Mouse (Mus musculus) R1 (cell line): ENCODE measurements around the gene Pcnp.

Source experiments
- DNase-seq: peaks from one replicate; pipeline ENCODE4 v3.0.0-alpha.2; 2018; ENCODE audit warnings: low read depth, low spot score

The Pcnp gene

DNA sequence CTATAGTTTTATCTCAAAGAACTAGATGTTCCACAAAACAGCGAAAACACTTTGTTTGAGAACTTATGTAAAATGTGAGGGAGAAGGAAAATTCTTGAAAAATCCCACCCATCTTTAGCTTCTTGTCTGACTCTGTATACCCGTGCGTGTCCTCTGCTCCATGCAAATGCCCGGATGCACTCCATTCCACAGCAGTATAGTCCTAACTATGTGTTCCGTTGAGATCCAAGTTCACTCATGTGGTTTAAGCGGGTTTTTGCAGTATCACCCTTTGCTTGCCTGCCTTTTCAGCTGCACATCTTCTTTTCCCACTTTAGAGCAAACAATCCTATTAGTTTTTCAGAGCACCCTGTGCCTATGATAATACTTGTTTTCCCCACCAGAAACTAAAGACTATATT lies 7.0 kb upstream of the Pcnp start:
- DNase-seq, result peak; percentile 54

DNA sequence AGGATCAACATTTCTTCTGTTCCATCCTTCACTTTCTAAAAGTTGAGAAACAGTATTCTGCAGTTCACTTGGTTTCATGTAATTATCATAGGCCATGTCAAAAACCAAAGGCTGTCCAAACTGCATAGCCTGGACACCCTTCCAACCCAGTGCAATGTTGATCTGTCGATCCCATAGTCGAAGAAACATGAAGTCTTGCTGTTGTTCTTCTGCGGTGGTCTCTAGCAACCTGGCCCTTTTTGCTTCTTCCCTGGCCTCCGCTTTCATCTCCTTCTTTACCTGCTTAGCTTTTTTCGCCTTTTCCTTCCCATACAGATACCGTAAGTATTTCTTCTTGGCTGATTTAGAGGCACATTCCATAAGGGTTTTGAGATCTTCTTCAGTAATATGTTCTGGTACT lies 5.0 kb upstream of the Pcnp start:
- no peak for DNase-seq

DNA sequence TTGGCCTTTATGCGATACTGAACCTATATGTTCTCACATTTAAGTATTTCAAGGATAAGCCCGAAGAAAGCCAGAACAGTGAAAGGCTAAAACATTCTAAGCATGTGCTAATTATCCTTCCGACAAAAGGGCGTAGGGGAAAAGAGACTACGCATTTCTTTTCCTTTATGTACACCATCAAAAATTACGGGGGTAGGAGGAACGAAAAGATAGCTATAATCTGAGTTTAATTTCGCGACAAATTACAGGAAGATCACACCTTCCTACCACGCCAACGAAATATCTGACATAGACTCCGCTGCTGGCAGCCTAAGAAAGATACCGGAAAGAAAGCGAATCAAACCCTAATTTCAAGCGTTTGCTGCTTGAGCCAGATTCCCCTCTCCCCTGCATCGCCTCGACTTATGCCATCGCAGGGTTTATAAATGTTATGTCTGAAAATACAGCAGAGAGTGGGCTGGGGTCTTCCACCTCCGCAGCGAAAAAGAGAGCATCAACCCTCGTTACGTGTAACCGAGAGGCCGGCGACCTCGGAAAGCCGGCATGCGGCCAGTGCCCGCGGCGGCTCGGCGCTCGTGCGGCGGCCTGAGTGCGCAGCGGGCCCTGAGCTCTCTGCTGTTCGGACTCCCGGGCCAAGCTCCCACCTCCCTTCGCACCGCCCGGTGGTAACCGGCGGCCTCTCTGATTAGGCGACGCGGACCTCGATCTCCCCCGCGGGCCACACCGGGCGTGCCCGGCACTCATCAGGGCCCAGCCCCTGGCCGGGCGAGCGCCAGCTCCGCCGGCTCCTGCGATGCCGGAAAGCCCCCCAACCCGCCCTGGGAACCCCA lies 602 bp downstream of the Pcnp start:
- DNase-seq, result peak; percentile 50

DNA sequence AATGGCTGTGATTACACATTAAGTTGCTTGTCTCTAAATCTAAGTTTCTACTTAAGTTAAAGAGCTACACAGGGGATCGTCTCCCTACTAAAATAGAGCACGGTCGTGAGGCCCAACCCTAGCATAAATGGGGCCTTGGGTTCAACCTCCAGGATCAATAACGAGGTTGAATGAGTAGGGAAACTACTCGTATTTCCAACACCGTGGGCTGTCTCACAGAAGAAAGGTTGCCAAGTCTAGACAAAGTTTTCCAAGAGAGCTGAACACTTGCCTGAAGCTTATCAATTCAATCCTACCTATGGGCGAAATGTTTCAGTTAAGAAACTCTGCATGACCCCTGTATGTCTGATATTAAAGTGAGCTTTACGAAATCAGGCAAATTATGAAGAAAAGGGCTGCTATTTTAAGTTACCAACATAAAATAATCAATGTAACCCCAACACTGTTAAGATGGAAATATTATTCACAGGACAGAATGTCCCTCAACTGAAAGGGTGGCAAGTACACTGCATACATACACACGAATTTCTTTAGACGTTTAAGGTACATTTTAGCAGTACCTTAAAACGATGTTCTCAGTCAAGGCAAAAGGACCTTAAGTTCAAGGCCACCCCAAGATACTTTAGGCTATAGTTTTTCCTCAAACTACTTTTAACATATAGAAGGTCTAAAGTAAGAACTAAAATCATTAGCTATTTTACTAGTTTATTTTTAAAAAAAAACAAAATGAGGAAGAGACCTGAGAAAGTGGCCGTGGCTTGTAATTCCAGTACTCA lies 1.5 kb downstream of the Pcnp start:
- DNase-seq, result no peak

DNA sequence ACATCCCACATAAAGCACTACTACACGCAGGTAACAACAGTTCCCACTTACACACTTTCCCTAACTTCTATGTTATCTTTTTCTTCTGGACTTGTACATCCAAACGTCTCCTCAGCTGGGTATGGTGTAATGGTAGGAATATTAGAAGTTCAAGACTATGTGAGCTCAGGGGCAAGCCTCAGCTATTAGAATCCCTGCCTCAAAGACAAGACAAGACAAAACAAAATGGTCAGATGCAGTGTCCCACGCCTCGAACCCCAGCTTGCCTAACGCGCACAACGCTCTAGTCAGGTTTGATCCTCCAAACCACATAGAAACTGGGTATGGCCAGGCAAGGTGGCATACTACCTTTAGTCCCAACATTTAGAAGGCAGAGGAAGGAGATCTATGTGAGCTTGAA lies 9.9 kb downstream of the Pcnp start:
- no peak for DNase-seq

DNA sequence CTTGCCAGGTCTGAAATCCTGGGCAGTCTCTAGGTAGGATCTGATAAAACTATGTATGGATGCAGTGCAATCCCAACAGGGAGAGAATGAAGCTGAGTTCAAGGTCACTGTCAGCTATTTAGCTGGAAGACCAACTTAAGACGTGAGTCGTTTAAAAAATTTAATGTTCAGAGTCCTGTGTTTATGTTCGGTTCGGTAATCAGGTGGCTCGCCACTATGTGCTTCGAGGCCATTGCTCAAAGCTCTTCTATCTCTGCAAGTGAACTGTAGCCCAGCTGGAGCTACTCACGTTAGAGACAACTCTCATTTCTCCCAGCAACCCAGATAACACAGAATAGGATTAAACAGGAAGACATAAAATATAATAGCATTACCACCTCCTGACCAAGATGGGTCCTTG lies 15.5 kb downstream of the Pcnp start:
- peak; percentile 10 for DNase-seq

DNA sequence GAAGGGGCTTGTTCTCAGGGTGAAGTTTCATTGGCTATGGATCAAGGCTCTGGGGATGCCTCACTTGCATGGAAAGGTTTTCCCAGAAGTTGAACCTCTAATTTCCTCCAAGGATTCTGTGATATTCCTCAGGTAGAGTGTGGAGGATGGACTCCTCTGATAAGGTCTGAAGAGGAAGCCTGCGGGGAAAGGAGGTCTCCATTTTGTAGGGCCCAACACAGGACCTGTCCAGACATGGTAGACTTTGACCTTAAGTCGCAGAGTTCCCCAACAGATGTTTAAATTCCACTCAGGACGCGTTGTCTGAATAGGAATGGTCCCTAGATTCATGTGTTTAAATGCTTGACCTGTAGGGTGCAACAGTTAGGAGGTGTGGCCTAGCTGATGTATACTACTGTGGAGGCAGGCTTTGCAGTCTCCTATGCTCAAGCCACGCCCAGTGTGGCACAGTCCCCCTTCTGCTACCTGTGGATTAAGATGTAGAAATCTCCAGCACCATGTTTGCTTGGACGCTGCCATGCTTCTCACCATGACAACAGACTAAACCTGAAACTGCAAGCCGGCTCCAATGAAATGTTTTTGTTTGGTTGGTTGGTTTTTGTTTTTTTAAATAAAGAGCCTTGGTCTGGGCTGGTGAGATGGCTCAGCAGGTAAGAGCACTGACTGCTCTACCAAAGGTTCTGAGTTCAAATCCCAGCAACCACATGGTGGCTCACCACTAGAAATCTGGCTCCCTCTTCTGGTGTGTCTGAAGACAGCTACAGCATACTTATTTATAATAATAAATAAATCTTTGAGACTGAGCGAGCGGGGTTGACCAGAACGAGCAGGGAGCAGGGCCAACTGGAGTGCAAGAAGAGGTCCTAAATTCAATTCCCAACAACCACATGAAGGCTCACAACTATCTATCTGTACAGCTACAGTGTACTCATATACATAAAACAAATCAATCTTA lies 16.5 kb downstream of the Pcnp start:
- peak; percentile 84 for DNase-seq

DNA sequence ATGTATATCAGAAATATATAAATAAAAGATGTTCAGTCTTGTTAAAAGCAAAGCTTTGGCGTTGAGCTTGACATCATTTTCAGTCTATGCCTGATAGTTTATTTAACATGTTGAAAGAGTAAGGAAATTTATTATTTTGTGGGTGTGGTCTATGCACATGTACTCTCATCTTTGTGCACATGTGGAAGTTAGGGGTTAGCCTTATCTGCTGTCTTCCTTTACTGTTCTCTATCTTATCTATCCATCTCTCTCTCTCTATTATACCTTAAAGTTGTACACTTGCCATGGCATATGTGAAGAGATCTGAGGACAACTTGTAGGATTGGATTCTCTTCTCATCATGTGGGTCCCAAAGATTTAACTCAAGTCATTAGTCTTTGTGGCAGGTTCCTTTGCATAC lies 20.7 kb downstream of the Pcnp start:
- DNase-seq, result no peak

DNA sequence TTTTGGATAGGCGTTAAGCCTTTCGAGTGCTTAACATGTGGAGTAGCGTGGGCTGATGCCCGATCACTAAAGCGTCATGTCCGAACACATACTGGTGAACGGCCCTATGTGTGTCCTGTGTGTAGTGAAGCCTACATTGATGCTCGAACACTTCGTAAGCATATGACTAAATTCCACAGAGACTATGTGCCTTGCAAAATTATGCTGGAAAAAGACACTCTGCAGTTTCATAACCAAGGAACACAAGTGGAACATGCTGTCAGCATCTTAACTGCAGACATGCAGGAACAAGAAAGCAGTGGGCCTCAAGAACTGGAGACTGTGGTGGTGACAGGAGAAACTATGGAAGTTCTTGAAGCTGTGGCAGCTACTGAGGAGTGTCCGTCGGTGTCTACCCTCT lies 22.7 kb downstream of the Pcnp start:
- no peak for DNase-seq

DNA sequence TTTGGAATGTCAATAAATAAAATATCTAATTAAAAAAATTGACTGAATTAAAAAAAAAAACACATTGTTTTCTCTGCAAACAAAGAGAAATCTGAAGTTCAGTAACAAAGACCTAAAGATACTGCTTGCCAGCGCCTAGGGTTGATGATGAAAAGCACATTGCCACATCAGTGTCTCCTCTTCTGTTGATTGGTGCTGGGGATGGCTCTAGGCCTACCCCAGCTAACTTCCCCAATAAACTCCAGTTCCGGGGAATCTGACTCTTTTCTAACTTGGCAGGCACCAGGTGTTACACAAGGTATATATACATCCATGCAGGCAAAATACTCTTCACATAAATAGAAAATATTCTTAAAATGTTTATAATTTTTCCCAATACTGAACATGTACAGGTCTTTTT lies 35.3 kb downstream of the Pcnp start:
- DNase-seq, result no peak

DNA sequence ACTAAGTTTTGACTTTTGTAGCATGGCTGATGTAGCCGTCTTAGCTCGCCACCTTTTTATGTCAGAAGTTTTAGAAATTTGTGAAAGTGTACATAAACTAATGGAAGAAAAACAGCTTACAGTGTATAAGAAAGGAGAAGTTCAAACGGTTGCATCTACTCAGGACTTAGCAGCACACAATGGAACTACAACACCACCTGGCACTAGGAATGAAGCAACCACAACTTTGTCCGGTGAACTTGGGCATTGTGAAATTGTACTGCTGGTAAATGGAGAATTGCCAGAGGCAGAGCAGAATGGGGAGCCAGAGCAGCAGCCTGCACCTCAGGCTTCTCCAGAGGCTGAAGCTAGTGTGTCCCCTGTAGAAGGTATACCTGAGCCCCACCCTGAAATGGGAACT lies 39.2 kb downstream of the Pcnp start:
- DNase-seq, result no peak

DNA sequence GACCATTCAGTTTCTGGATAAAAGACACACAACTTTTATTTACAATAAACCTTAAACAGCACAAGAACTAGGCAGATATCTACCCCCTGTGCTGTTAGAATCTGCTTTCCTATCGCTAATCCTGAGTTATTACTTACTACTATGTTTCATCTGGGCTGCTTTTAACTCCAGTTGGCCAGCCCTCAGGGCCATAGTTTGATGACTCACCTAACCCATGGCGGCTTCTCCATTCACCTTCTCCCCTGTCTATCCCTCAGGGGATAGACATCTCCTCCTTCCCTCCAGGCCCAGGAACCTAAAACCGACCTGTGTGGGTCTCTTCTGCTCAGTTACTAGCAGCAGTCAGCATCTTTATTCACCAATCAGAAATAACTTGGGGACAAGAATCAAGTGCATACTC lies 43.5 kb downstream of the Pcnp start:
- DNase-seq, result no peak

DNA sequence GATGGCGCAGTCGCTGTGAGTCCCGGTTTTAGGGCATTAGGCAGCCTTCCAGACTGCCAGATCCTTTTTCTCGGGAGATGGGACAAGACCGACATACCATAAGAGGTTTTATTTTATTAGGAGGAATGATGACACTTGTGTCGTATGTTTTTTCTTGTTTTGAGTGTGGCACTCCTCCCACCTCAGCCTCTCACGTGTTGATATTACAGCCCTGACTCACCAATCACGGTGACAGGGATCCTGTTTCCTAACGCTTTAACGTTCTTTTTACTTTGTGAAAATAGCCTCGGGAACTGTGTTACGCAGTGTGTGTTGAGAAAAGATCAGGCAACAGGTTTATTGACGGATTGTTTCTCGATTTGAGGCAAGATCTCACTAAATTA lies 54.6 kb downstream of the Pcnp start:
- peak; percentile 49 for DNase-seq

DNA sequence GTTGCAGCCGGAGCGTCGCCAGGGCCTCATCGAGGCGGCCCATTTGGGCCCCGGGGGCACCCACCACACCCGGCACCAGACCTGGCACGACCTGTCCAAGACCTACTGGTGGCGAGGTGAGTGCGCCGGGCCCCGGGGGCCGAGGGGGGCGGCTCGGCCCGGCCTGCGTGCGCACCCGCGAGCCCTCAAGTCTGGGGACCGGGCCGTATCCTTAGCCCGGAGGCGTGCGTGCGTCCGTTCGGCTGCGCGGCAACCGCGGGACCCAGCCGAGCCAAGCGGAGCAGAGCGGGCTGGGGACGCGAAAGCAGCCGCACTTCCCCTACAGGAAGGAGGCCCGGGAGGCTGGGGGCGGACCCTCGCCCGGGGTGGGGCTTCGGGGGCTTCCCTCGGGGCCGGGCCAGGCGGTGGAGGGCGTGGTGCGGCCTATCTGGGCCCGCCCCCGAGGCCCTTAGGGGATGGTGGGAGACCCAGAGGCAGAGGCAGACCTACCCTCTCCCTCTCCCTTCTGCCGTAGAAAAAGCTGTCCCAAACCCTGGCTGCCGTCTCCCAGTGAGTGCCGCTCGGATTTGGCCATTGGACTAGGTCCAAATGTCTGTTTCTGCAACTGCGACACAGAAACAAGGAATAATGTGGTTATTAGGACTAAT lies 55.2 kb downstream of the Pcnp start:
- DNase-seq, result peak; percentile 88

DNA sequence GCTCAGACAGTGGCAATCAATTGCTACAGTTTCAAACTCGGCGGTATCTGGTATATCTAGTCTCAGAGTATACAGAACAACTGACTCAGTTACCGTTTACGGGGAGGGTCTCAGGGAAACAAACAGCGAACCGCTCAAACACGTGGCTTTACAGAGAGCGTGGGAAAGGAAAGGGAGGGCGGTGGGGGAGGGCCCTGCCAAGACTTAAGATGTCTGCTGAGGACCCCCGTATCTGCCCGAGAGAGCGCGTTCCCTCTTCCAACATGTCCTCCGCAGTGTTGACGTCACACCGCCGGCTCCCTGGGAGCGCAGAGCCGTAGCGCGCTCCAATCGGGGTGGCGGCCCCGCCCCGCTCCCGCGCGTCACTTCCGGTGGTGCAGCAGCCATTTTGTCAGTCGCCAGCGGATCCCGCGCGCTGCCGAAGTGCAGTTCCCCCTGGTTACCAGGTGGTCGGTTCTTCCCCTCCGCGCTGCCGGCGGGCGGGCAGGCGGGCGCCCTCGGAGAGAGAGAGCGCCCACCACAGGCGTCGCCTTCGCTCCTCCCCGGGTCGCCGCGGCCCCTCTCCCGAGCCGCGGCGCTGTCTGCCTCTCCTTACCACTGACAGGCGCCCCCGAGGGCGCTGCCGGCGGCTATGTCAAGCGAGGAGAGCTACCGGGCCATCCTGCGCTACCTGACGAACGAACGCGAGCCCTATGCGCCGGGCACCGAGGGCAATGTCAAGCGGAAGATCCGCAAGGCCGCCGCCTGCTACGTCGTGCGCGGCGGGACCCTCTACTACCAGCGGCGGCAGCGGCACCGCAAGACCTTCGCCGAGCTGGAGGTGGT lies 55.9 kb downstream of the Pcnp start, which contains the start of gene Zbtb11:
TSS of gene Zbtb11 (plus strand) at position 453 of the 825 bp plus-strand sequence.
- DNase-seq, result peak; percentile 99

DNA sequence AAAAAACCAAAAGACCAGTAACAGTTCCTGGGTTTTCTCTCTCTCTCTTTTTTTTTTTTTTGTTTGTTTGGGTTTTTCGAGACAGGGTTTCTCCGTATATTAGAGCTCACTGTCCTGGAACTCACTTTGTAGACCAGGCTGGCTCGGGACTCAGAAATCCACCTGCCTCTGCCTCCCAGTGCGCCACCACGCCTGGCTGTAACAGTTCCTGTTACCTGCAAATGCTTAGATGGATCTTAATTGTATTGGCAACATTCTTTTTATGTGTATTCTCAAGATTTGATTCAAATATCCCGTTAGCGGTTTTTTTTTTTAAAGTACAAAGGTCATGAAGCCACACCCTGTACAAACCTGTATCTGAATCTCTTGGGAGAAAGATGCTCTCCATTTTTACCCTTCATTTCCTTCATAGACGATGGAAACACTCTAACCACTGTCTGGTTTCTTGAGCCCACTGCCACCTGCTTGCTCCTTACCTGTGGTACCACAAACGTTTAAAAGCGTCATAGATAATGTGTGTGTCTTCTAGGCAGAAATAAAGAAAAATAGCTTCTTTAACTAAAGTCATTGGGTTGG lies 56.8 kb downstream of the Pcnp start:
- DNase-seq, result peak; percentile 42

DNA sequence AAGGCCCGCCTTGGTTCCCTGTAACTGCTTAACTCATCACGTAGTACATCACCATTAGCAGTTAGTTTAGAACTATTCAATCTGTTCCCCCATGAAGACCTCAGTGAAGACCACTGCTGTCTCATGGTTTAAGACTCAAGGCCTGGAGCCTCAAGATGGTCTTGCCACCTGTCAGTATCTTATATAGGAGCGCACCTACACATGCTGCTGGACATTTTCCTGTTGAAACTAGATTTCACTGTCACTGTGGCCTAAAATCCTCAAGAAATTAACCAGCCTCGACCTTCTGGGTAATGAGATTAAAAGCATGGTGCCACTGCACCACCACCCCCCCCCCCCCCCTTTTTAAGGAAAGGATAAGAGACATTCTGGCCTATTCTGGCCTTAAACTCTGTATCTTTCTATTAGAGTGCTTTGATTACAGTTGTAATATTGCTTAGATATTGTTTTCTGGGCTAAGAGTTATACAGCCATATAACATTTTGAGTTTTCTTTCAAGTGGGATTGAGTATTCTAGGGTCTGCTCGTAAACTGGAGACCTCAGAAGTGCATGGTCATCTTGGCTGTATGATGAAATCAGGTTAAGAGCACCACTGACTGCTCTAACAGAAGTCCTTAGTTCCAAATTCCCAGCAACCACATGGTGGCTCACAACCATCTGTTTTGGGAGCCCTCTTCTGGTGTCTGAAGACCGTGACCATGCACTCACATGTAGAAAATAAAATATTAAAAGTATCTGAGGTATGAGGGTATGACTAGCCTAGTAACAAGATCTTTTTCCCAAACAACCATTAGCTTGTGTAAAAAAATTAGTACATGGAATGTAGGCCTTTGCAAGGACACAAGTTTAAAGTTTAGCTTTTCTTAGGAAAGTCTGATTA lies 57.6 kb downstream of the Pcnp start:
- peak; percentile 23 for DNase-seq

DNA sequence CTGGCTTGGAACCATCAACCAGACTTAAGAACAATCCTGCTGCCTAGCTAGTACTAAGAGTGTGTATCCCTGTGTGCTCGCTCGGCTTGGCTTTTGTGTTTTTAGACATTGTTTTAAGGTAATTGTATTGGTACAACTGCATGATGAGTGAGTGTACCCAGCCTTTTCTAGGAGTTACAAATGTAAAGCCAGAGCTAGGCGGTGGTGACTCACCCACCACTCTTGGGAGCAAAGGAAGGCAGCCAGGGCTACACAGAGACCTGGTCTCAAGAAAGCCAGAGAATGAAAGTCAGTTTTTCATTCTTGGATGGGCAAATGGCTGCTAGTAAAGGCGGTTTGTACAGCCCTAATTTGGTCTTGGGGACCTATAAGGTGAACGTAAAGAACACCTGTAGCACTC lies 59.1 kb downstream of the Pcnp start:
- no peak for DNase-seq

DNA sequence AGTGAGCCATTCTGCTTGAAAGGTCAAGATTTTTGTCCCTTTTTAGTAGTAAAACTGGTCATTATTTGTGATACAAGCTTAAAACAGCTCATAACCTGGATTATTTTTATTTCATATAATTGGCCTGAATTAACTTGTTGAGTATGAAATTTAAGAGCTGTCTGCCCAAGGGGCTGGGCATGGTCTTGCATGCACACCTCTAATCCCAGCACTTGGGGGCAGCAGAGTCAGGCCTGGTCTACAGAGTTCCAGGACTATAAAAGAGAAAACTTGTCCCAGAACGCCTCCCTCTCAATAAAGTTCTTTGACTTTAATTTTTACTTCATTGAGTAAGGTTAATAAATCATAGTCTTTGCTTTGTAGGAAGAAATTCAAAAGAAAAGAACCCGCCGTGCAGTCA lies 60.4 kb downstream of the Pcnp start:
- peak; percentile 76 for DNase-seq
